Mouse (Mus musculus) CH12.LX (cell line): ENCODE data around the gene Klhdc4.

Source experiments
- ETS1 ChIP-seq: conservative IDR thresholded peaks from 2 replicates; pipeline ENCODE4 v1.6.1; 2012; ENCODE audit warnings: low read depth, mild to moderate bottlenecking, inconsistent platforms, low read length, improper control_type of control experiment, moderate library complexity
- ZKSCAN1 ChIP-seq: IDR thresholded peaks from 2 replicates; pipeline ENCODE4 v1.6.1; 2012; ENCODE audit warnings: low read depth, inconsistent platforms, low read length, improper control_type of control experiment, borderline replicate concordance

DNA sequence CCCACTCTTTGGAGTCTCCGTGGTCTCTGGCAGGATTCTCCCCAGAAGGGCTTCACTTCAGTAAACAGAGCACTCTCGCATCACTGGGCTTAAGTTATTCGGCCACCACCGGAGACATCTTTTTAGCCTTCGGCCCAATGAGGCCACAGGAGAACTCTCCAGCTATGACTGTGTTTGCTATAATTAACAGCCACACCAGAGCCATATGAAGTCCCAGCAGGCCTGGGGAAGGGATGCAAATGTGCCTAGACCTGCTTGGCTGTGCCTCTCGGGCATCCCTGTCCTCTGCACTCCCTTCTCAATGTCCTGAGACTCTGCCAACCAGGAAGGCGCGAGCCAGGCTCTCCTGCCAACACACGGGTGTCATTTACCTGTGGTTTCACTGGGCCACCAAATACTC, 28.0 kb upstream of the Klhdc4 start:
- peak; percentile 90 for TF ChIP-seq ETS1
- TF ChIP-seq ZKSCAN1, result no peak
